Mouse (Mus musculus) layer of hippocampus, postnatal 14 days (tissue): ENCODE results near the gene Calm4. TPM values are rescaled to one million over a fixed set of nuclear protein-coding genes. Genes with fewer than 3 reads are reported as not detected.

Source experiments
- DNase-seq, 2 experiments: peaks; one replicate each; pipeline ENCODE4 v3.0.0; 2021 to 2022; ENCODE audit warnings: low spot score in 2 of 2, mixed read lengths in 1 of 2
- total RNA-seq, 2 experiments: library from RNA; stranded (reverse); gene quantifications; 2 replicates each; pipeline ENCODE4 v1.2.3; 2021

Gene Calm4
- total RNA-seq, 2 experiments from 2014 or later = not detected

DNA sequence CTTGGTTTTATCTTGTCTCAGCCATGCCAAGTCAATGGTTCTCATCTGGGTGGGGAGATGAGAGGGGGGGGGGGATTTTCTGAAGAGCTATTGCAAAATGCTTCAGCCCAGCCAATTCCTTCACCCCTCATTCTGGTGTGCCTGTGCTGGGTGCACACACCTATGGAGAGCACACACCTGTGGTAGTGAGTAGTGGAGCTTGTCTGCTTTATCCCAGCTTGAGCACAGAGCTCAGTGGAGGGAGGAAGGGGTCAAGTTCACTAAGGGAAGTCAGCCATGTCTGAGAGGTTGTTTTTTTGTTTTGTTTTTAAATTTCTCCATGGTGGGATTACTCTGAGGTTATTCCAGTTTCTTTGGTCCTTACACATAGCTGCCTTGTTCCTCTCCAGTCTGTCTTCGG, 18.7 kb downstream of the Calm4 start:
- no peak for DNase-seq

DNA sequence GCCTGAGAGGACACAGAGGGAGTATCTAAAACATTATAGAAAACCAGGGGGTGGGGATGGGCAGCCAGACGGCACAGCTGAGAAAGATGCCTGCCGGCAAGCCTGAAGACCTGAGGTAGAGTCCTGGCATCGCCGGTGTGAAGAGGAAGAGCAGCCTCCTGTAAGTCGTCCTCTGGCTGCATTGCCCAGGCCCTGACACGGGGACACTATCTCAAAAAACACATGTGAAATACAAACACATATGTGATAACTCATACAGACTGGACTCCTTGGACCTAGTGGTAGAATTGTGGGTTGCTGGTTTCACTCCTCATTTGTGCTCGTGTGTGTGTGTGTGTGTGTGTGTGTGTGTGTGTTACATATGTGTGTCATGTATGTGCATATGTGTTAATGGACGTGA, 23.7 kb downstream of the Calm4 start:
- DNase-seq = no peak

DNA sequence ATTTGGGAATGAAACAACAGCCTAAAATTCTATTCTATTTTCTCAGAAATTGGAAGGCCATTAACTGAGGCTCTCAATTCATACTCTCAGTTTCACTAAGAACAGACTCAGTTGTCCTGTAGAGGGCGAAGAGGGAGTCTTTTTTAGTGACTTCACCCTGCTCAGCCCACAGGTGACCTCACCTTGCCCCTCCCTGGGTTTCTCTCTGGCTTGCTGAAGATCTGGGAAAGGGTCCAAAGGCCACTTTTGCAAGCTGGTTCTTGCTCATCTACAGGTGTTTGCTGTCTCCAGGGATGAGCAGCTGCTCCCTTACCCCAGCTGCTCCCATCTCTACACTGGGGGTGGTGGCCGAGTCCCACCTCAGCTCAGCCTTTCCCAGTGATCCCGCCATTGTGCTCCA, 24.8 kb downstream of the Calm4 start:
- DNase-seq = no peak

DNA sequence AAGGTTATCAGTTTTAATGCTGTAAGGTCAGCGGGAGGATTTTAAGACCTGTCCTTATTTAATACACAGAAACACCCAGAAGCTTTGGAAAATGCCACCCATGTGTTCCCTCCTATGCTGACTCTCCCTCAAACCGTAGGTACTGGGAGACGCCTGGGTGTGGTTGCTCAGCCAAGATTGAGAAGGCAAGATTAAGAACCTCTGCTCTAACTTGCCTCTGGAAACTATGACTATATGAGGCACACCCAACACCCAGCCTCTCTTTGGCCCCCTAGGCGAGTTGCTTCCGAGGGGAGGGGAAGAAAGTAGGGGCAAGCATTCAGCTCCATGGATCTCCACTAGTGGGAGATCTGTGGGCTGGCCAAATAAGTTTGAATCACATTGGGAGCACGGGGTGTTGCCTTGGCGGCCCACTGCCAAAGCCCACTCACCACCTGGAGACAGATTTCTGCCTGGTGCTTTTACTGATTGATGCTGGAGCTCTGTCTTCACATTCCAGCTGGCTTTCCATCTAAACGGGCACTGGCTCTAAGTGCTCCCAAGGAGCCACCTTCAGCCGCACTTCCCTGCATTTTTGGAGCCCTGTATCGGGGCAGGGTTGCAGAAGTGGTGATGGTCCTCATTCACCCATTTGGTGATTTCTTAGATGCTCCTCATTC, 25.5 kb downstream of the Calm4 start:
- DNase-seq = peak in 1 of 2 experiments; percentile 36

- no peak for DNase-seq
Measured at GRCm38 (mm10) chr13:3865648-3866354, 28.2 kb downstream of the Calm4 start.

GRCm38 (mm10) chr13:3866355-3867052, 28.9 kb downstream of the Calm4 start:
- no peak for DNase-seq

- DNase-seq = no peak
Measured at GRCm38 (mm10) chr13:3867158-3867557, 29.6 kb downstream of the Calm4 start.

GRCm38 (mm10) chr13:3869901-3870300, 32.3 kb downstream of the Calm4 start:
- DNase-seq = no peak

GRCm38 (mm10) chr13:3872832-3873231, 35.3 kb downstream of the Calm4 start:
- DNase-seq = no peak

DNA sequence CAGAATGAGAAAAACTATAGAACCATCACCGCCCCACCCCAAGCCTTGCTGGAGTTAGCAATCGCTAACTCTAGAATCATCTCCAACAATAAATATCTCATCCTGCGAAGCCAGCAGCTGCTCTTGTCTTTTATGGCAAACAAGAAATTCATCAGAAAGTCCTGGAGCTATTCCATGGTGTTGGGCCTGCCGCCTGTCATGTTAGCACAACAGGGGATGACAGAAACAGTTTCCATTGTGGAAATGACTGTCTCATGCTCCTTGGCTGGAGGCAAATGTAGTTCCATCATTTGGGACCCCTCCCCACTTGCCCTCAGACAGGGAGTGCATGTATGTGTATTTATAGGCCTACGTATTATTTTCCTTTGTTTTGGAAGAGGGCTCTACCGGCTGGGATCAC, 38.9 kb downstream of the Calm4 start:
- DNase-seq = peak; percentile 21 to 65

GRCm38 (mm10) chr13:3877185-3877584, 39.6 kb downstream of the Calm4 start:
- DNase-seq = no peak

GRCm38 (mm10) chr13:3877679-3878220, 40.2 kb downstream of the Calm4 start:
- DNase-seq = no peak

GRCm38 (mm10) chr13:3886663-3887062, 49.1 kb downstream of the Calm4 start:
- no peak for DNase-seq

Other genes with a start within 250 kb of the Calm4 start
- 10 to 100 TPM; 24.7 to 25.0 TPM for gene Fam208b, start 226.6 kb upstream of the Calm4 start, total RNA-seq
- 10 to 100 TPM; 26.8 to 31.2 TPM for gene Asb13, start 203.7 kb upstream of the Calm4 start, total RNA-seq
- not detected for gene Calml3, start 33.4 kb upstream of the Calm4 start, total RNA-seq
- not detected for gene Calm5, start 16.4 kb downstream of the Calm4 start, total RNA-seq
- gene Net1, start 80.5 kb downstream of the Calm4 start, total RNA-seq = 10 to 100 TPM; 24.1 to 28.6 TPM
- gene Tubal3, start 80.5 kb downstream of the Calm4 start, total RNA-seq = not detected
- not detected for gene Ucn3, start 107.6 kb downstream of the Calm4 start, total RNA-seq
- gene Akr1c14, start 211.3 kb downstream of the Calm4 start, total RNA-seq = 1 to 10 TPM; 1.8 to 2.1 TPM